Mouse (Mus musculus) cerebellum, adult 2 months (tissue): Measurements from ENCODE around the gene Galk2.

Source experiments
- CTCF ChIP-seq: fragments of 200-500 bp; IDR thresholded peaks from 2 replicates; pipeline ENCODE4 v1.5.1; 2011; ENCODE audit warnings: low read depth, mild to moderate bottlenecking, control low read depth, low read length, moderate library complexity, borderline replicate concordance; ENCODE audit not compliant: insufficient read depth
- POLR2A ChIP-seq: fragments of 200-500 bp; IDR thresholded peaks from 2 replicates; pipeline ENCODE4 v1.6.1; 2011; ENCODE audit warnings: low read length, control low read depth, borderline replicate concordance; ENCODE audit not compliant: insufficient read depth

DNA sequence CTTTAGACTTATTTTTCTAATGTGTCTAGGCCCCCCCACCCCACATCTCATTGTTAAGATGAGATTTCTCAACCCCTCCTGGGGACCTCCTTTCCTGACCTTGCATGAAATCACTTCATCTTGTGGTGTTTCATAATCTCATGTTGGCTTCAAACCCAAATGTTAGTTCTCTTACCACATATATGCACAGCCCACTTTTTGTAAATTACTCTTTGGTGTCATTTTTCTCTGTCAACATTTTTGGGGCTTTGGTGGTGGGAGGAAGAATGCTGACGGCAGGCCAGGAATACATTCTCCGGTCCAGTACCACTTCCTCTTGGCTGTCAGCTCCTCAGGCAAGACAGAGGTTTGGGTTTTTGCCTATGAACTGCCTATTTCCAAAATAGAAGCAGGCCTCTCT is 71.0 kb downstream of the Galk2 start:
- no peak for TF ChIP-seq POLR2A
- no peak for TF ChIP-seq CTCF
